Mouse (Mus musculus): ENCODE measurements at regions not wholly inside any gene's neighbourhood (a gene's known extent, or its start where the extent isn't known, plus 50 kb on each side); places are given as distances from the start of the nearest gene placed in this dataset.

DNA sequence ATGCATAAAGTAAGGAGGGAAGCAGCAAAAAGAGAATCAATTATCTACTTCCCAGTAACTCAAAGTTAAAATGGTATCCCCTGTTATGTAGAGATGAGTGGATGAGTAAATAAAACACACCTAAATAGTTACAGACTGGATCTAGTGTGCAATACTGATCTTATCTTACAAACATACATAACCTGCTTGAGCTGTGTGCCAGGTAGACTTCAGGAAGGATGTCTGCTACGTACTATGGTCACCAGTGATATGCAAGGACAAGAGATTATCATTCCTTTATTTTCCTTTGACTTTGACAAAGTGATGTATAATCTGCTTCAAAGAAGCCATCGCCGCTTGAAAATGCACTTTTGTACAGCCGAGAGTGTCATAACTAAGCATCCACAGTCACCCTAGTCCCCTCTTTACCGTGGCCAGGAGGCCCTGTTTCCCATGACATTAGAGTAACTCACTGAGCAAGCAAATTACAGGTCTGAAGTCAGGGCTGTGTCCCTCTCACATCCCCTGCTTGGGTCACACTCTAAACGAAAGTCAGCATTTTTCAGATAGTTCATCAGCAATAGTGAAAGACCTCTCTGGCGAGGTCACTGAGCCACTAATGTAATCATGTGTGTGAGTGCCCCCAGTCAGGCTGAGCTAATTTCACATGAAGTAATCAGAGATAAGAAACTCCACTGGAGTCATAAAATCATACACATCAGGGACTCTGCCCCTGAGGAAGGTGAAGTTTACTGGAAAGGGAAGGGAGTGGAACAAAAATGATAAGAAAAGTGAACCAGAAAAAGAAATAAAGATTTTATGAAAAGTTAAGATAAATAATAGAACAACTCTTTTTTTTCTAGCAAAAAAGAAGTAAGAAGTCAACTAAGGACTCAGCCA, 929.8 kb upstream of the Gm7489 start:
- DNase-seq = no peak
- intact Hi-C loops (cut with DNase I) = no loop called here

DNA sequence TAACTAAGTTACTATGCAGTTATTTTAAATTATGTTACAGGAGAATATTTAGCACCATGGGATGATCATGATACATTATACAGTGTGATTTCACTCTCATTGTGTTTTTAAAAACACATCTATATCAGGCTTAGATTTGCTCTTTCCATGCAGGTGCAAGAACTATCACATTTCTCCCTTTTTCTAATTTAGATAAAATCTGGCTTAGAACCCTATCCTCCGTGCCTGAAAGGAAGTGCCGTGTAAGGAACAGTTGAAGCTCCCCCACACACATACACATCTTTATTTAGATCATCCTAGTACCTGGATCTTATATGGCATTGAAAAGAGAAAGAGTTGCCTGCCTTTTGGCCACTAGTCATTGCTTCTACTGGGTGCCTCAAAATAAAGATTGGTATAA, 925.0 kb upstream of the Gm7489 start:
- intact Hi-C loops (cut with DNase I) = no loop called here
- DNase-seq = no peak

DNA sequence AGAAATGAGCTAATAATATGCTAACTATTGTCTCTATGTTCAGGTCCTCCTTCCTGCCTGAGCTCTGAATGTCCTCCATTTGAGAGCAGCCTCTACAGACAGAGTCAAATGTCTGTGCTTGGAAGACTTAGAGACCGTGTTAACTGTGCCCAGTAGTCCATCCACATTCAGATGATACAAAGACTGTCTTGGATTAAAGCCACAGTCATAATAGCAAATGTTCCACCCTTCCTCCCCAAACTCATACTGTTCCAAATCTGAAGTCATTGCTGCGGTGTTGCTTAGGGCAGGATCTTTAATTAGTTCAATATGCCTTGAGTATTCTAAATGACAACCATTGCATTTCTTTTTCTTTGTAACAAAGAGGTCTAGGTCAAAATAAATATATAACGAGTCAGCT, 923.2 kb upstream of the Gm7489 start:
- DNase-seq = no peak
- intact Hi-C loops (cut with DNase I) = no loop called here

DNA sequence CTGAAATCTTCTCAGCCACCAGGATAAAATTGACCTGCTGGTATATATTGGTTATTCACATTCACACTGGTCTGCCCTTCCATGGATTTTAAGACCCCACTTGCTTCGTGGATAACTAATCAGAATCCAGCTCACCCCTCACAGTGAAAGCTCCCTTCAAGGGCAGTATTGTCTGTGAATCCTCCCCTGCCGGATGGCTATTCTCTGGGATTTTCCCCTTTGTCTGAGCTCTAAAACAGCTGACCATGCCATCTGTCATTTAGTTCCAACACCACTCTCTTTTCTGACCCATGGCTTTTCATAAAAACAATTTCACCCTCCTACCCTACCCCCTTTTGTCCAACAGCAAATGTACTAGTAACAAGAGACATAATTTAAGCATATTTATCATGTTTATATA, 920.8 kb upstream of the Gm7489 start:
- intact Hi-C loops (cut with DNase I) = no loop called here
- DNase-seq = no peak

DNA sequence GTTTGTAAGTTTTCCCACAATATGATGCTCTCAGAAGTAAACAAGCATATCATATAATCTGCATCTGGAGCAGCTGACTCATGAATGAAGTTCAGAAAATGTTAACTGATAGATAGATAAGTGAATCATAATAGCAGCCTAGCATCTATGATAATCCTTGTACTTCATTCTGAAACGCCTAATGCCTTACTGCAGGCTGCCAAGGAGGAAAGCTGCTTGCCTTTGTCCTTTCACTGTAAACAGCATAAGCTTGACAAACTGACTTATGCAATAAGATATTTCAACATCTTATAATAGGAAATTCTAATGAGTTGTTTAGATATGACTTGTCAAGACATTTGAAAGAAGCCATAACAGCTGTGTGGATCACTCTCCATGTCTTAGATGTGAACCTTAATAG, 920.3 kb upstream of the Gm7489 start:
- intact Hi-C loops (cut with DNase I) = no loop called here
- DNase-seq = no peak

DNA sequence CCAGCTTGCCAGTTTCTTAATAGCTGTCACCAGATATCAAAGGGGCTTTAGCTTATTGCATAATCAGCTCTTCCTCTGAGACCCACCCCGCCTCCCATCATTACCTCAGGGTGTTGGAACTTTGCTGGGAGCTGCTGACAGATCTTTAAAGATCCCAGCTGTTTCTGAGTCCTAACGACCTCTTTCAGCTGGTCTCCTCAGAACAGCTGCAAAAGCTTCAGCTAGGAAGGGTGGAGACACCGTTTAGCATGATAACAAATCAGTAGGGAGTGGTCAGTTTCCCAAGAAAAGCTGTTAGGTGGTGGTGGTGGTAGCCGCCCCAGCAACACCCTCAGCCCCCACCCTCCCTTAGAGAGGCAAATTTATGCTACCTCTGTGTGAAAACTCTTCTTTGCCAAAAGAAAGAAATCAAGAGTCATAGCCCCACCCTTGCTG, 916.9 kb upstream of the Gm7489 start:
- DNase-seq = no peak
- intact Hi-C loops (cut with DNase I) = no loop called here

DNA sequence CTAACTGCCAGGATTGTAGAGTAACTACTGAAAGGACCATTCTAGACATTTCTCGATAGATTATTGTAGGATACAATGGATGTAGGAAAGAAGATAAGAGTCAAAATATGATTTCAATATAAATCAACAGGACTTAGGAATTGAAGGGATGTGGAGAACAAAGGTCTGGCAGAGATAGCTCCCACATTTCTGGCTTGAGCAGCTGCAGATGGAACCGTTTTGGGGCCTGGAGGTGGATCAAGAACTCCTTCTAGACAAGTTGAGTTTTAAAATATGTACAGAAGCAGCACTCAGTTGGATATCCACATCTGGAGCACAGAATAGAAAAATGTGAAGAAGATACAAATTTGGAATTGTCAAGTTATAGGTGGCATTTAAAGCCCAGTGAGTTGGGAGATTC, 901.9 kb upstream of the Gm7489 start:
- intact Hi-C loops (cut with DNase I) = no loop called here
- DNase-seq = no peak

DNA sequence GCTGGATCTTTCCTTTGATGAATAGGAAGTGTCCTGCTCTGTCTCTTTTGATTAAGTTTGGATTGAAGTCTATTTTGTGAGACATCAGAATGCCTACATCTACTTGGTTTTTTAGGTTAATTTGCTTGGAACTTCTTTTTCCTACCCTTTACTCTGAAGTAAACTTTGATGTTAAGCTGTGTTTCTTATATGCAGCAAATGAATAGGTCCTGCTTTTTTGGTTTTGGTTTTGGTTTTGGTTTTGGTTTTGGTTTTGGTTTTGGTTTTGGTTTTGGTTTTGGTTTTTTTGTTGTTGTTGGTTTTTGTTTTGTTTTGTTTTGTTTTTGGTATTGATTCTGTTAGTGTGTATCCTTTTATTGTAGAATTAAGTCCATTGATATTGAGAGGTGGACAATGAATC, 894.1 kb upstream of the Gm7489 start:
- intact Hi-C loops (cut with DNase I) = no loop called here
- no peak for DNase-seq

DNA sequence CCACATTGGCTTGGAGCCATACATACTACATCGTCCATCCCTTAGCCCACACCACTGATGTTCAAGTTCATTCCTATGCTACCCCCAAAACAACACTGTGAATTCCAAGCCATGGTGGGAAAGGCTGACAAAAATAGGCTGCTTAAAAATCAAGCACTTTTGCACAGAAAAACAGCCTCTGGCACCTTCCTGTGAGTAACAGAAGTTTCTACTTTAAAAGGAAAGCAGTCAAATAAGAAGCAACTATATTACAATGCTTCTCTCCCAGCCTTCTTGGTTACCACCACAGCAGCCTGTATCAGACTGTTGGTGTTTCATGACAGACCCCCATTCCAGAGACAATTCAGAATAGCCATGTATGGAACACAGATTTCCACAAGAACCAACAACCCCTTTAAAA, 890.4 kb upstream of the Gm7489 start:
- DNase-seq = no peak
- intact Hi-C loops (cut with DNase I) = no loop called here

DNA sequence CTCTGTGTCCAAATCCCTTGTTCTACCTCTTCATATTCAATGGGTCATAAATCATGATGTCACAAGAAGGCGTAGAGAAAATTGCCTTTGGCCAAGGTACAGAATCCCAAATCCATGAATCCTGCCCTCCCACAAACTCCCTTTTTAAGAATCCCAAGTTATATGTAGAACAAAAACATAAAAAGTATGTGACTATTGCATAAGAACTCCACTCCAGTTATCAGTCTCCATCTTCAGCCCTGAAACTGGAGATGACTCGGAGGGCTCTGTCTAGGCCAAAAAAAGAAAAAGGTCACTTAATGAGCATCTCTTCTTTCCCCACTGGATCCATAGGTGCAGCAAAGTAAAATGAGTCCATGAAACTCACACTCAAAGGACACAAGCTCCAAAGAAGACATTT, 885.5 kb upstream of the Gm7489 start:
- intact Hi-C loops (cut with DNase I) = no loop called here
- no peak for DNase-seq

DNA sequence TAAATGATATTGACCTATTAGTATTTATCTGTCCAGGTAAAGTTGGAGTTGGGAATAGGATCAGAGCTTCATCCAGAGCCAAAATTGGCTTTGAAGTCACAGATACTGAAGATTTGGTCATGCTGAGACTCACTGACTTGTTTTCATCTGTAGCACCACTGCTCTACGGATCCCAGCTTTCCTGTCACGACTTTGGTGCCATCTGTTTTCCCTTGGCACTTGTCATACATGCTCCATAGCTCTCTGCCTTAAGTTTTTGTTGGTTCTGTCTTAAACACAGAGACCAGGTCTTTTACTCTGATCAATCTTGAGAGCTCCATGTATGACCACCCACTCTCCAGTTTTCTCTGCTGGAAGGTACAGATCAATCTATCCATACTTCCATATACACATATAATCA, 884.9 kb upstream of the Gm7489 start:
- intact Hi-C loops (cut with DNase I) = no loop called here
- DNase-seq = no peak

DNA sequence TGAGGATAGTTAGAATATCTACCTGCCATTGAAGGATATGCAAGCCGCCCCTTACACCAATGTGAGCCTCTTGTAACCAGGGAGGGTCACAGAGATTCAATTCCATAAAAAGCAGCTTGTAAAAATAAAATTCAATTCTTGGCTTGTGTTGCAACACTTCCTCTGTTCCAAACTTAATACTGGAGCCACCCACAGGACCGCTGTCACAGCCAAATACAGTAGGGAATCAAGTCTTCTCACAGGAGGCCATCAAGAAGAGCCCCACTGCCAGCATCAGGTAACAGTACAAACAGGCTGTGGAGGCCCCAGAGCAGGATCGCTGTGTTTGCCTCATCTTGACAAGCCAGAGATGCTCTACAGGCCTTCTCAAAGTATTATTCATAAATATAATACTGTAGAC, 883.3 kb upstream of the Gm7489 start:
- intact Hi-C loops (cut with DNase I) = no loop called here
- DNase-seq = no peak

DNA sequence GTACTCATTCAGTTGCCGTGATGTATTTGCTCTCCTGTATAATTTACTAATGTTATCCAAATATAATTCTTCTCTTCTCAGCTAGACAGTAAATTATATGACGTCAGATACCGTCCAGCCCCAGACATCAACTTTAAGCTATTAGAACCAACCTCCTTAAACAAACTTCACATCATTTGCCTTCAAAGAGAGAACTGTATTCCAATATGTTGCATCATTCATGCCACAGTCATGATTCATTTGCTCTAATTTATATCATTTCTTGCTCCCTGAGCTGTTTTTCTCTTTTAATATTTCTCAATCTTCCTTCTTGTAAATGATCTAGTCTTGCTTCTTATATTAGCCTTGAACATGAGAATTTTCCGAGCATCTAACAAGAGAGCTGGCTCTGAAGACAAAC, 882.7 kb upstream of the Gm7489 start:
- intact Hi-C loops (cut with DNase I) = no loop called here

DNA sequence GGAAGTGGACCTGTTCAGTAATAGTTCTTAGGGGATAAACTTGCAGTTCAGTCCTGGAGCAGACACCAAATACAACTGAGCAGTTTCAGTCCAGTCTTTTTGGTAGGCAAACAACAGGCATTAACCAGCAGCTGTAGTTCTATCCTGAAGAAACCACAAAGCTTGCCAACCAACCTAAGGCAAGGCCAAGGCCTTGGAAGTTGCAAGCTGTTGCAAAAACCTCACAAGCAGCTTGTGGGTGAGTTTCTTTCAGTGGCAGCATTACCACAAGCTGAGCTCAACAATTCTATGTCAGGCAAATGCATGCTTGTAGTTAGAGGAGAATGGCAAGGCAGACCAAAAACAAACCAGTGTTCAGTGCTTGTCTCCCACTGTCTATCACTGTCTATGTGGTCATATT, 880.6 kb upstream of the Gm7489 start:
- no peak for DNase-seq
- intact Hi-C loops (cut with DNase I) = no loop called here

More for the DNA sequence above, 882.7 kb upstream of the Gm7489 start:
- DNase-seq = no peak

DNA sequence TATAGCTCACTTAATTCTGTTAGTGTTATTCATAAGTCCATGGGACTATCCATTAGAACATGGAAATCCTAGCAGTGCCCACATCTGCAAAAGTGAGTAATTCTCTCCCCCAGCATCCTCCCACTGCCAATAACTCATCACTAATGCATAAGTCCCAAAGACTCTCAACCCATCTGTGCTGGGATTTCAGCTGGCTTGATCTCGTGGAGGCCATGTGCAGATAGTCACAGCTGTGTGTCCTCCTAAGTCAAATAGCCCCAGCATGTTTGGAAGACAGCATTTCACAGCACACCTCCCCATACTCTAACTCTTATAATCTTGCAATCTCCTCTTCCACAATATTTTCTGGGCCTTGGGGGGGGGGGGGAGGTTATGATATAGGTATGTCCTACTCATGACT, 877.9 kb upstream of the Gm7489 start:
- DNase-seq = no peak
- intact Hi-C loops (cut with DNase I) = no loop called here

DNA sequence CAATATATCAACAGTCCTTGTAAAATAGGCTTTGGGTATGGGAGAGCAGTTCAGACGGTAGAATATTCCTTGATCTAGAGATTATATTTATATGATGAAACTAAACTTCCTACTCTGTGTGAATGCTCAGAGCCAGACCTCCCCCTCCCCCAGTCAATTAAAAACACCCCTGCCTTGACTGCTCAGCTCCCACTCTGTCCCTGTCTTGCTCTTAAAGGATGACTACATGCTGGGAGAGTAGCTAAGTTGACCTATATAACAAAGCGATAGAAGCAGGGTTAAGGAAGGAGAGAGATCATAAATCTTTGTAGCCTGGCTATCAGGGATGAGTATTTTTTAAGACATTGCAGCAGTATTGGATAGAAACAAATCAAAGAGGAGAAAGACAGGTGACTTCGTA, 875.4 kb upstream of the Gm7489 start:
- intact Hi-C loops (cut with DNase I) = no loop called here

More for the DNA sequence above, 875.4 kb upstream of the Gm7489 start:
- DNase-seq = no peak
